Mouse (Mus musculus): ENCODE data around the gene Nfia.

- no peak for TF ChIP-seq HCFC1 (IDR thresholded peaks at IDR 0.05; ENCODE audit: borderline replicate concordance, insufficient read depth, low read length)
- no peak for TF ChIP-seq MAFK (IDR thresholded peaks at IDR 0.05; ENCODE audit: insufficient read depth, low read depth, low read length)
- TF ChIP-seq ZNF384 (IDR thresholded peaks at IDR 0.05; ENCODE audit: low read depth, low read length) = no peak
Observed at GRCm38 (mm10) chr4:97968786-97969348, 196.3 kb downstream of the Nfia start.

Measured in ES-E14 (cell line).